Mouse (Mus musculus) stomach, postnatal 0 days (tissue): ENCODE results near the gene Commd2.

Experiments
- CTCF ChIP-seq: IDR thresholded peaks from 2 replicates; pipeline ENCODE4 v1.5.1; 2016; ENCODE audit warnings: antibody characterized with exemption, low read depth, mild to moderate bottlenecking, moderate library complexity
- EP300 ChIP-seq: optimal IDR thresholded peaks from 2 replicates; pipeline ENCODE3; 2016; ENCODE audit warnings: antibody characterized with exemption

- TF ChIP-seq CTCF (peak; percentile 83), EP300 (no peak)
These were observed 12.2 kb upstream of the Commd2 start for GRCm38 (mm10) chr3:57663731-57664130.
